Mouse (Mus musculus): Measurements from ENCODE around the gene Ppil4.
A peak's percentile ranks its signal among the peaks of the same experiment; 100 is the strongest.
"Not testable (repeated sequence)": the region's sequence is repeated elsewhere in the genome, so short reads cannot be mapped to it uniquely, and the experiment has no call there.

The Ppil4 gene

DNA sequence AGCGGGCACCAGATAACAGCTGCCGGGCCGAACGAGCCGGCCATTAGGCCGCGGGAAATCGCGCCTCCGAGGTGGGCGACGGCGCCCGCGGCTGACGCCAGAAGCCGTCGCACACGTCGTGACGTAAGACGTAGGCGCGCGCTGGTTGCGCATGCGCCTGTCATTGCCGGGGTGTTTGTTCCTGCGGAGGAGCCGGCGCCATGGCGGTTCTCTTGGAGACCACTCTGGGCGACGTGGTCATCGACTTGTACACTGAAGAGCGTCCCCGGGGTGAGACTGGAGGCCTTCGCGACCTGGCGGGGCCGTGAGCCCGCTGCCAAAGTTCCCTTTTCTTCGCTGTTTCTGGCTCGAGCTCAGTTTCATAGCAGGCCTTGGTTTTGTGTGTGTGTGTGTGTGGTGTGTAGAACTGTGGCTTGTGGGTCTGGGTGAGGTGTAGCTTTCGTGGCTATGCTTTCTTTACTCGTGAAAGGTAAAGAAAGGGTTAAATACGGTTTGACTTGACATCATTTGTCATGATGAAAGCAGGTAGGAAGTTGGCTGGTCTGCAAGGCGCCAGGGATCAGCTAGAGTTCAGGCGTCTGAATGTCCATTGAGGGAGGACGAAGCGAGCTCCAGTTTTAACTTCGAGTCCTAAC, at the start of gene Ppil4, which contains the start of gene Ginm1:
Gene Ppil4, plus strand, starts transcription at position 141 of the 635 bp plus-strand sequence.
Gene Ginm1, minus strand, starts transcription at position 74 of the 635 bp plus-strand sequence.
- peak; percentile 93 for DNase-seq

DNA sequence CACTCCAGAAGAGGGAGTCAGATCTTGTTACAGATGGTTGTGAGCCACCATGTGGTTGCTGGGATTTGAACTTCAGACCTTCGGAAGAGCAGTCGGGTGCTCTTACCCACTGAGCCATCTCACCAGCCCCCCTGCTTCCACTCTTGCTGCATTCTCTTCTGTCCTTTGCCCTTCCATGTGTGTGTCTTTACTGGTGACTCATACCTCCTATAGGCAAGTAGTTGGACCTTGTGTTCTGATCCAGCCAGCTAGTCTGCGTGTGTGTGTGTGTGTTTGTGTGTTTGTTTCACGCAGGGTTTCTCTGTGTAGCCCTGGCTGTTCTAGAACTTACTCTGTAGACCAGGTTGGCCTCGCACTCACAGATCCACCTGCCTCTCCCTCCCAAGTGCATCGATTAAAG, 47.2 kb upstream of the Ppil4 start:
- not testable (repeated sequence) for DNase-seq

DNA sequence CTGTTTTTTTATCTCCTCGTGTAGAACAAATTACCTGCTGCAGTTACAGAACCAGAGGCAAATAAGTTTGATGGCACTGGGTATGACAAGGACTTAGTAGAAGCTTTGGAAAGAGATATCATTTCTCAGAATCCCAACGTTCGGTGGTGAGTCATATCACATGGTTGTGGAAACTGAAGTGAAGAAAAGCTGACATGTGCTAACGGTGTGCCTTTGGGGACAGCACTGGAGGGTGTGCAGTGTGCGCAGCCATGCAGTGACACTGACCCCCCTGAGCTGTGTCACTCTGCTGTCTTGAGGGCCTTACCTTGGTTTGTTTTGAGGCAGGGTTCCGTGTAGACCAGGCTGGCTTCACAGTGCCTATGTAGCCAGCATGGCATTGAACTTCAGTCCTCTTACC, 43.9 kb upstream of the Ppil4 start:
- DNase-seq, result no peak

DNA sequence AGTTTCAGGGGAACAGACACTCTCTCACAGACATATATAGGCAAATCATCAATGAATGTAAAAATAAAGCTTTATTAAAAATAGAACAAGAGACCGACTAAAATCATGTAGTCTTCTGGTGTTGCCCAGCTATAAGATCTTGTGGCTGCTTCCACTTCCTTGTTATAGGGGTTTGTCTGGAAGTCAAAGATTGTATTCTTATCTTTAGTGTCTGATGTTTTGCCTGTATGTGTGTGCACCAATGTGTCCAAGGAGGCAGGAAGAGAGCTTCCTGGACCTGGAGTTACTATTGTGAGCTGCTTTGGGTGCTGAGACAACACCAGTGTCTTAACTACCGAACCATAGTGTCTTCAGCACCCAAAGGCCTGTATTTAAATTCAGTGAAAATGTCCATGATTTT, 35.1 kb upstream of the Ppil4 start:
- DNase-seq, result no peak

DNA sequence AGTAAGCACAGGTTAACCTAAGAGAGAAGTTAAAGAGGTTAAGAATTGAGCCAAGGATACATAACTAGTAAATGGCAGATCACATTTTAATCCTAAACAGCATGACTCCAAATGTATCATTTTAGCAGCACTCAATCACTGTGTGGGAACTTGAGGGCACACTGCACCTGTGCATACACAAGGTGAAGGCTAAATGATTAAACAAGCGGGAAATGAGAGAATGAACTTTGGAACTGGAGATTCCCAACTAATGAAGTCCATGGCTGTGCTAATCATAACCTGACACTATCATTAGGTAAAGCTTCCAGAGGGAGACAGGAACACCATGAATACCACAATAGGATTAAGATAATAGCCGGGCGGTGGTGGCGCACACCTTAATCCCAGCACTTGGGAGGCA, 20.3 kb upstream of the Ppil4 start:
- DNase-seq, result no peak

DNA sequence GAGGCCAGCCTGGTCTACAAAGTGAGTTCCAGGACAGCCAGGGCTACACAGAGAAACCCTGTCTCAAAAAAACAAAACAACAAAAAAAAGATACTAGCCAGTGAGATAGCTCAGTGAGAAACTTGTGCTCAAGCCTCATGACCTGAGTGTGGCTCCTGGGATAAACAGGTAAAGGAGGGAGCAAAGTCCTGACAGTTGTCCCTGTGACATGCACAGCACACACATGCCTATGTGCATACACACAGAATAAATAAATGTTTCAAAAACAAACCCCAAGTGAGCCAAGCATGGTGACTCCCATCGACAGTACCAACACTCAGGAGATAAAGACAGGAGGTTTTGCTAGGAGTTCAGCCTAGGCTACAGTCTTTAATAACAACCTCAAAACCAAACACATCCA, 19.9 kb upstream of the Ppil4 start:
- DNase-seq, result no peak

DNA sequence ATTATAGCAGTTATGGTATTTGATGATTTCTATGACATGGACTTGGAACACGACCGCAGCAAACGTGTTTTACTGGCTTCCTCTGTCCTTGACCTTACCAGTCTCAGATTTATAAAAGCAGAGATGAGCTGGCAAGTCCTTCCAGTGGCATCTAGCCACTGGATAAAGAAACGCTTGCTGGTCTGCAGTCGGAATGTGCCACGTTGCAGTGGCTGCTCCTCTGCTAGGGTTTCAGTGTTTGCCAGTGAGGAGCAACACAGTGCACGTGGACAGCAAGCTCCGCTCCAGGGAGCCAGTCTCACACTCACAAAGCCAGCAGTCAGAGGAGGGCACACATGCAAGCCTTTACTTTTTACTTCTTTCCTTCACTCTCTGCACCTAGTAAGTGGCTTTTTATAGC, 17.3 kb upstream of the Ppil4 start:
- no peak for DNase-seq

DNA sequence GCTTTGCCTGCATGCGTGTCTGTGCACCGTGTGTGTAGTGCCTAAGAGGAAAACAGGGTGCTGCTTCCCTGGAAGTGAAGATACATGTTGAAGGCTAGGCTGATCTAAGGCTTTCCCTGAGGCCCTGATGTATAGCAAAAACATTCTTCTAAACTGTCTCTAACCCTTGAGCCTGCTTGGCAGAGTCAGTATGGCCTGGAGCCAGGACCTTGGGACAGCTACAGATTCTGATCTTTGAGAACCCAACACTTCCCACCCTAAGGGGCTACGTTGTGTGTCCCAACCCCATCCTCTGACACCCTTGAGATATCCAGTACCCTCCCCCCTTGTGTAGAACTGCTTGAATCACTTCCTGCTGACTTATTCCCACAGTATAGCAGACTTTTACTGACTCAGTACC, 14.3 kb upstream of the Ppil4 start:
- DNase-seq, result no peak

DNA sequence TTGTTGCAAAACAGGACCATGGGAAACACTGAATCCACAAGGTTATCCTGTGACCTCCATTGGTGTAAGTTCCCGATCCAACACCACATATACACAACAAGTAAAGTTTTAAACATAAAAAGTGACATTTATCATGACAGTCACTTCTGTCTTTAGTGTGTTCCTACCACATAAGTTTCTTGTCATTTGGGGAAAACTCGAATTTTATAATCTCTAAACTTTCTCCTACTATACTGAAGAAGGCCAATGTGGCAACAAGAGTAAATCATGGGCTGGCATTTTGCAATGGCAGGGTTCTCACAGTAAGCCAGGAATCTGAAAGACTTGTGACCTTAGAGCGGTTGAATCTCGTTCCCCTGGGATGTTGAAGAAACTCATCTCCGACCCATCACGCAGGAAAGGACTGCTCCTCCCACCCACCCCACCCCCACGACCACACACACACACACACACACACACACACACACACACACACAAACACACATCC, 12.9 kb upstream of the Ppil4 start:
- DNase-seq, result no peak

DNA sequence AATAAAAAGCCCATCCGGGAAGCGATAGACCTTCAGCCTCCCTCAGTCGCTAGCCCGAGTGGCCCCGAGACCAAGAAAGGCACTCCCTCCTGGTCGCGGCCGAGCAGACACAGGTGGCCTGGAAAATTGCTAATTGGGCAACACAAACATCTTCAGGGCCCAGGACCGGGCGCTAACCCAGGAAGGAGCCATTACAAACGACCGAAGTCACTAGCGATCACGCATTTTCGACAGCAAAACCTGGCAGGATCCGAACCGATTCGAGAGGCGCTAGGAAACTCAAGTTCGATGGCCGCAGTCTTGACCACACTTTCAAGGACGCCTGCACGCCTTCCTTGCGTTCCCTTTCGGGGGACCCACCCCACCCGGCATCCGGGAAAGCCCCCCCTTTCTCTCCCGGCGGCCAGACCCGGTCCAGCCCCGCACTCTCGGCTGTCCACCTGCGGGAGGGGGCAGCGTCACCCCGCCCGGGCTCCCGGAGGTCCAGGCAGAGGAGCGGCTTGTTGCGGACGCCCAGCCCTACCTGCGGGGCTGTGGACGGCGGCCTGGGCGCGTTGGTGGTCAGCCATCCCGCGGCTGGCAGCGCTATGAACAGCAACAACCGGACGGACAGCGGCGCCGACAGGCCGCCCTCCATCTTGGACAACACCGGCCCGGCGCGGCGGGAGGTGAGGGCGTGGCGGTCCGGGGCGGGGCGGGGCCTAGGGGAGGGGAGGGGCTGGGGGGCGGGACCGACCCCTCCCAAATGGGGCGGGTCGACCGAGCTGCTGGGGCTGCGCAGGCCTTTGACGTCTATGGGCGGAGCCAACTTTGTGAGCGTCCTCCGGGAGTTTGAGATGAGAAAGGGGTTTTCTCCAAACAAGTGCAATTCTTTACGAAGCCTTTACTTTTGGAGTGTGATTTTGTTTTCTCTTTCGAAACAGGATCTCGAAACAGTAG, 12.2 kb upstream of the Ppil4 start:
- DNase-seq, result peak; percentile 92

DNA sequence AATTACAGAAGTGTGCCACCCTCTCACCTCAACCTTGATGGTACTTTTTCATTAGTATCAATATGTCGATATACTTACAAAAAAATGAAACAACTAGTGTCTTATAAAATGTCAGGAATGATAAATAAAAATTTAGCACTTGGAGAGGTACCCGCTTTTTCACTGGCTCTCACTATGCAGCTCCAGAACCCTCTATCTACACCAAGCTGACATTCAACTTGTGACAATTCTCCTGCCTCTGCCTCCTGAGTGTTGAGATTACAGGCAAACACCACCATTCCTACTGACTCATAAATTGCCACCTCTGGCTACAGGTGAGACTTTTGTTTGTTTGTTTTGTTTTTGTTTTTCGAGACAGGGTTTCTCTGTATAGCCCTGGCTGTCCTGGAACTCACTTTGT, 11.5 kb upstream of the Ppil4 start:
- DNase-seq, result no peak

DNA sequence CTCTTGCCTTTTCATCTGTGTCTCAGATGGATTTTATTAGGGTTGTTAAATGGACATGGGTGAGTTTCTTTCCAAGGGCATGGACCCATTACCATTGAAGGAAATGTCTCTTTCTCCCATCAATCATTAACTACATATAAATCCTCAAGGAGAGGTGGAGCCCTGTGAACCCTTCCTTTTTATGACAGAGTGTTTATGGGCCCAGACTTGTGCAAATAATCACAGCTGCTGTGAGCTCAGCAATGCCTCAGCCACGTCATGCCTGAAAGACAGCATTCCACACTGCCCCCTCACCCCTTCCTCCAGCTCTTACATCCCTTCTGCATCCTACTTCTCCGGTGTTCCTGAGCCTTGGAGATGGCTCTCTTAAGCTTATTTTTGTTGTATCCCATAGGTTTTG, 5.4 kb upstream of the Ppil4 start:
- no peak for DNase-seq

DNA sequence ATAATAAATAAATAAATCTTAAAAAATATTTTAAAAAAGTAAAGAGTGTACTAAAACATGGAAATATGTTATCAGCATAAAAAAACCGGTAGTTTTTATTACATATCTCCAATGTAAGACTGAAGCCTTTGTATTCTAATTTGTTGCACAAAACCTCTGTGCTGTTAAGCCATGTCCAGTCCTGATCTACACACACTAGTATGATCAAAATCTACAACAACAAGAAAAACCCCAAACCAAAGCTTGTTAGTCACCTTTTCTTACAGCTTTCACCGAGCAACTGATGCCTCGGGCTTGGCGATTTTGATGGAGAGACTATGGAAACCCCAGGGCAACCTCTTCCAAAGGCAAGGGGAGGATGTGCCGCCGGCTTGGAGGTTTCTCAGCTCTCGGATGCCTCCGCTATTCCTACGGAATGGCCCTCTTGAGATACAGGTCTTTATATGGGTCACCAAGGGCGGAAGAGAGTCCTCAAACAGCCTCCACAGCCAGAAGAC, 389 bp upstream of the Ppil4 start:
- no peak for DNase-seq

DNA sequence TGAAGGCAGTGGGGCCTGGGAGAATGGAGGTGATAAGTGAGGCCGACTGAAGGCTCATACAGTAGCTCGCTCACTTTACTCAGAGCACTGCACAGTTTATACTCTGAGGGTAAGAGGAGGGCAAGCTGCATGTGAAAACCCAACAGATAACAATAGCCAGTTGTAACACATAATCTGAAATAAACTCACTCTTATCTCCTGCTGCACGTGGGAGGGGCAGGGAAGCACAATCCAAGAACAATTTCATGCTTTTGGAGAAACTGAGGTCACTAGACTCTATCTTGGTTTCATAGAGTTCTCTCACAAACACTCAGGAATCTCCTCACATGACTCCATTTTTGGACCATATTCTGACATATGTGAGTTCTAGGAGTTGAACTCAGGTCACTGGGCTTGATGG, 8.6 kb downstream of the Ppil4 start:
- no peak for DNase-seq

DNA sequence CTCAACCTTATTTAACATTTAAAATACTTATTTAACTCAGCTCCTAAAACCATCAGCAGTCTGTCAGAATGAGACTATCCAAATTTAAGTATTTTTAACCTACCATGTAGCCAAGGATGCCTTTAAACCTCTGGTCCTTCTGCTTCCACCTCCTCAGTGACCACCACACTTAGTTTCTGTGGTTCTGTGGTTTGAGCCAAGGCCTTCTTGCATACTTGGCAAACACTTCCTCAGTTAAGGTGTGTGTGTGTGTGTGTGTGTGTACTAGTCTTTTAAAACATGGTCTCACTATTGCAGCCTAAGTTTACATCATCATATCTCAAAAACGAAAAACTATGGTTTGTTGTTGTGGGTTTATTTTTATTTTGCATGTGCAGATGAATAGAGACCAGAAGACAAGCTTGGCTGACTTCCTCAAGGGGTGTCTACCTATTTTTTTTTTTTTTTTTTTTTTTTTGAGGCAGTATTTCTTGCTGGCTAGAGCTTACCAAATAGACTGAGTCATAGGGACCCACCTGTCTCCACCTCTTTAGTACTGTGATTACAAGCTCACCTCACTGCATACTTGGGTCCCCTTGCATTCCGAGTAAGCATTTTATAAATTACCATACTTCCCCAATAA, 9.9 kb downstream of the Ppil4 start:
- DNase-seq, result no peak

DNA sequence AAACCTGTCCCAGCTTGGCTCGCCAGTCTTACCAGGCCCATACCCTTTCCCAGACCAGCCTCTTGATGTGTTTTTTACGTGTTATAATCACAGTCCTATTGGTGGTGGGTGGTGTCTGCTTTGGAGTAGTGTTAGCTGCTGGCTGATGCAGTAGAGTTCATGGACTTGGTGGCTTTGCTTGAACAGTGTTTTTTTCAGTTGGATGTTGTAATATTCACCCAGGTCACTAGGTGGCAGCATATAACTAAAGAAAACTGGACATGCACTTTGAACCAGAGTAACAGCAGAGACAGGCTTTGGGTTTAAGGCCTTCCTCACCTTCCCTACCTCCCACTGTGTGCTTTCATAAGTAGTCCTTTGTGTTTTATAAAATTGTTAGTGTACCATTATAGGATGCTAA, 17.2 kb downstream of the Ppil4 start:
- DNase-seq, result peak; percentile 72

DNA sequence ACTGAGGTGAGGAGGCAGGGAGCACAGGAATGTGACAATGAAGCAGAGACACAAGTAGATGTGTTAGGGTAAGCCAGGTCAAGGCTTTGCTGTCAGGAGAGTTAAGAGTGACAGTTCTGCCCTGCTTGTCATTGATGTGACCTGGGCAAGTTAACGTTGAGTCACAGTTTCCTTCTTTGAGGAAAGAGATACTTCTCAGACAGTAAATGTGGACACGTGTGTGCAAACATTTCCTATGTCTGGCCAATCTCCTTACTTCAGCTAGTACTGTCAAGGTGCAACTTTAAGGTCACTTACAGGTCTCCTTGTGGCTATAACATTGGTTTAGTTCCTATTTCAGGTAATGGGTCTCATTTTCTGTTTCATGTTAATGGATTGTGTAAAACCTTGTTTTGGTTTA, 23.8 kb downstream of the Ppil4 start:
- no peak for DNase-seq

DNA sequence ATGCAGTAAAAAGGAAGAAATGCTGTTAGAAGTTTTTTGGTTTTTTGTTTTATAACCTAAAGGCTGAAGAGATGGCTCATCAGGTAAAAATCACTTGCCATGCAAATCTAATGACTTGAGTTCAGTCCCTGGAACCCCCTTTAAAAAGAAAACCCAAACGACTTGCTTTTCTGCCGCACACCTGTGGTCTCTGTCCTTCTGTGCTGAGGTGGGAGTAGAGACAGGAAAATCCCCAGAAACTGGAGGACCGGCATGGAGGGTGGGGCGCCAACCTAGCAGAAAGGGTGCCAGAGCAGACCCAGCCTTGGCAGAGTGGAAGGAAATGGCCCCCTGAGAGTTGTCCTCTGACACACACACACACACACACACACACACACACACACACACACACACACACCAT, 26.0 kb downstream of the Ppil4 start:
- DNase-seq, result no peak

DNA sequence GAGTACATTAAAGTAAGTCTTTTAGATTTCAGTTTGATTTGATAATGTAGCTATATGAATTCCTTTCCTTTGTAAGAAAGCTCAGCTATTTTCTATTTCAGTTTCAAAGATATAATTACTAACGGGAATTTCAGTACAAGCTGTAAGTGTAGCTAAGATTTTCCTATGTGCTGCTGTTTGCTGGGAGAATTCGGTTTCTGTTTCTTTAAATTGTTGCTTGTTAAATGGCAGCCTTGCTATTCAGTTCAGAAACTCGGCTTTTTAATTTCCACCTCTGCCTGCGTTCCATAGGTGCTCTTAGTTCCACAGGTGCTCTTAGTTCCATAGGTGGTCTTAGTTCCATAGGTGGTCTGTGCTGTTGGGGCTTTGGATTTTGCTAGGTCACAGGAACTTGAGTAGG, 26.5 kb downstream of the Ppil4 start:
- DNase-seq, result no peak

DNA sequence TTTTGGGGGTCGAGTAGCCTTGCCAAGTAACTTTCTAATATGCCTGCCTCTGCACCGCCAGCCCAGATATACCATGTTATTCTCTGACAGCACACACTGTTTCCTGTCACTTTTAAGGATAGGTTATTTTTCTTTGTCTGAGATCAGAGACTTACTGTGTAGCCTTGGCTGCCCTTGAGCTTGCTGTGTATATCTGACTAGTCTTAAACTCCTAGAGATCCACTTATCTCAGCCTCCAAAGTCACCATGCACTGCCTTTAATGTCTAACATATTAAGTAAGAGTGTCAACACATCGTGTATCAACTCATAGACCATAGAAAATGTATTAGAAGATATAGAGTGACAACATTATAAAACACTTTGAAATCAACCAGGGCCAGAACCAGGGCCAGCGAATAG, 26.9 kb downstream of the Ppil4 start:
- no peak for DNase-seq

DNA sequence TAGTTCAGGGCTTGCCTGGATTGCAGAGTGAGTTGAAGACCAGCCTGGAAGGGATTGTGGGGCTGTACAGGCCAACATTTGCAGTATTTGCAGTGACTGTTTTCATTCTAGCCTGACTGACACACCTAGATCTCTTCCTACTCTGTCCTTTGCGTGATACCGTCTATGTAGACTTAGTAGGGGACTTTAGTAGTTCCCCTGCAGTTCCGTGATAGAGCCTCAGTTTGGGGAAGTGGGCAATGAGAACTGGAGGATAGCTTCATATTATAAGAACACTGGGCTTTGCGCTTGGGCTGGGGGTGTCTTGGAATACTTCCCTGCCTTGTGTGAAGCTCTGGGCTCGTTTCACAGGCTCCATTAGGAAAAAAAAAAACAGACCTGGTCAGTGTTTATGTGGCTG, 27.5 kb downstream of the Ppil4 start:
- DNase-seq, result no peak

DNA sequence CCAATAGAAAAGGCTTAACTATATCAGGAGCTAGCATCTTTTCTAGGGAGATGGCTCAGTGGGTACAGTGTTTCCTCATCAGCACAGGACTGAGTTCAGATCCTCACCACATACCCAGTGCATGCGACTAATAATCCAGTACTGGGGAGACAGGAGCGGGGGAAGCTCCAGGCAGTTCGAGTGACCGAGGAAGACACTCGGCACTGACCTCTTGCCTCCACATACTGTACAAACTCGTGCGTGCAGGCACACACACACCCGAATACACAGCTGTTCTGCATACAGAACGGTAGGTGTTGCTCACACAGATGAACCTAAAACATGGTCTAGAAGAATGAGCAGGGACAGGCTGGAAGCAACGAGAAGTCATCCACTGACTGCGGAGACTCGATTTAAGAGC, 29.3 kb downstream of the Ppil4 start:
- DNase-seq, result no peak

DNA sequence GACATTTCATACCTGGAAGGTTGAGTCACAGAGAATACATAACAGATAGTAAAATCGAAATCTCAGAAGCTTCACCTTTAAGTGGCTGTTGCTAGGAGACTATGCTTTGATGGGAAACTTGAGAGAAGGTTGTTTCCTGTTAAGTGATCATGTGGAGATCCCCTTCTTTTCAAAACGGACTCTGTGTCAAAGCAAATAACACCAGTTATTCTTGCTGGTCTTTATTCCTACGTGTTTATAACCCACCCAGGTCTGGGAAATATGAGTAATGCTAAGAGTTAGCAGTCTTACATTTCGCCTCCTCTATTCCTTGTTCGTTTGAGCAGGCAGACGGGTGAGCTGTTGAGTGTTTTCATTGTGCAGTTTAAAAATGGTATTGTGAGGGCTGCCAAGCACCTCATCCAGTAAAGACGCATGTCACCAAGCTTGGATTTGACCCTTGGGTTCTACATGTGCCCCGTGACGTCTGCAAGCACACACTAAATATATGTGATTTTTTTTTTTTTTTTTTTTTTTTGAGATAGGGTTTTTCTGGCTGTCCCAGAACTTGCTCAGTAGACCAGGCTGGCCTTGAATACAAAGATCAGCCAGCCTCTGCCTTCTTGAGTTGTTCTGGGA, 32.1 kb downstream of the Ppil4 start:
- no peak for DNase-seq

Data from lung, postnatal 10 days (tissue).